Mouse (Mus musculus) C2C12 (cell line): ENCODE measurements around the gene Cyp17a1.

Experiments used
- CTCF ChIP-seq: IDR thresholded peaks from one replicate; pipeline ENCODE4 v1.5.1; 2011; ENCODE audit not compliant: control insufficient read depth, insufficient read depth, insufficient read length
- MAX ChIP-seq: IDR thresholded peaks from one replicate; pipeline ENCODE4 v1.6.1; 2011; ENCODE audit warnings: mild to moderate bottlenecking, control low read depth
- MYOD1 ChIP-seq: IDR thresholded peaks from one replicate; pipeline ENCODE4 v1.6.1; 2011; ENCODE audit warnings: low read depth; ENCODE audit not compliant: control insufficient read depth, insufficient read length

- TF ChIP-seq CTCF (no peak), MYOD1 (no peak), MAX (no peak)
Measured at GRCm38 (mm10) chr19:46707296-46708151, 34.6 kb upstream of the Cyp17a1 start, which contains the start of gene As3mt.
